Mouse (Mus musculus) olfactory bulb, adult 2 months (tissue): ENCODE data around the gene Rasa3.

Experiments
- CTCF ChIP-seq: fragments of 200-500 bp; IDR thresholded peaks from 2 replicates; pipeline ENCODE4 v1.5.1; 2012; ENCODE audit warnings: low read depth, mild to moderate bottlenecking, low read length, moderate library complexity; ENCODE audit not compliant: insufficient read depth
- POLR2A ChIP-seq: fragments of 200-500 bp; IDR thresholded peaks from 2 replicates; pipeline ENCODE4 v1.6.1; 2012; ENCODE audit warnings: mild to moderate bottlenecking, low read depth, low read length, moderate library complexity; ENCODE audit not compliant: insufficient read depth

DNA sequence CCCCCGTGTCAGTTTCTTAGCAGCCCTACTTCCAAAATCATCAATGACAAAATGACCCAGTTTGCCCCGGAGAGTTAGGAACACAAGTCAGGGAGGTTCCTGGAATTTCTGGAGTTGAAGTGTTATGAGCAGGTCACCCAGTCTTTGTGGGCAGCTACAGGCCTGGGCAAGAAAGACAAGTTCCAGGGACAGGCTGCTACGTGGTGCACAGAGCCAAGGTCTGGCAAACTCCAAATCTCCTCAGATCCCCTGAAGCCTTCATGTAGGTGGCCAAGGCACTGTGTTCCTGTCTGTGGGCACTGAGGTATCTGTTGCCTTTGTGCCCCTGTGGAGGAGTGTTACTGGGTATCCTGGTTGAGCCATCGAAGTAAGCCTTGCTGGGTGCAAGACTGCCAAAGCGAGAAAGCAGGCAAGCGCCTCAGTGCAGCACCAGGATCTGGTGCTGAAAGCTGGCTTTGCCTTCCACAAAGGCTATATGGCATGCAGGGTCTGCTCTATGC lies 12.6 kb downstream of the Rasa3 start:
- TF ChIP-seq CTCF (no peak), POLR2A (no peak)
